Mouse (Mus musculus) E14TG2a.4 (cell line): ENCODE results near the gene Tmem206.
A peak's percentile ranks its signal among the peaks of the same experiment; 100 is the strongest.

Source experiments
- H3K27me3 ChIP-seq: 2 replicates; pipeline ENCODE4 v1.6.1; 2014; ENCODE audit warnings: low read length, control low read depth; ENCODE audit not compliant: insufficient read depth
- H3K36me3 ChIP-seq: 2 replicates; pipeline ENCODE4 v1.6.1; 2014; ENCODE audit warnings: low read length, control low read depth; ENCODE audit not compliant: insufficient read depth
- H3K4me1 ChIP-seq: replicated peaks from 2 replicates; pipeline ENCODE4 v1.6.1; 2014; ENCODE audit warnings: low read depth, low read length, control low read depth
- H3K4me3 ChIP-seq: replicated peaks from 2 replicates; pipeline ENCODE4 v1.5.1; 2014; ENCODE audit warnings: mild to moderate bottlenecking, low read length
- H3K9me3 ChIP-seq: 2 replicates; pipeline ENCODE4 v1.6.1; 2014; ENCODE audit warnings: low read length, control low read depth
- CTCF ChIP-seq: conservative IDR thresholded peaks from 2 replicates; pipeline ENCODE4 v1.5.1; 2014; ENCODE audit warnings: low read length
- NANOG ChIP-seq: IDR thresholded peaks from 2 replicates; pipeline ENCODE4 v1.6.1; 2014; ENCODE audit warnings: borderline replicate concordance, low read length, mixed read lengths
- POU5F1 ChIP-seq: IDR thresholded peaks from 2 replicates; pipeline ENCODE4 v1.6.1; 2014; ENCODE audit warnings: low read length, borderline replicate concordance

Tmem206 gene

GRCm38 (mm10) chr1:191394126-191394525, 68.4 kb downstream of the Tmem206 start:
- Histone ChIP-seq H3K36me3 (no peaks in the 10 kb centered on the region), H3K4me3 (no peak overlapping the region; the same call in 1 of the 2 replicates), H3K9me3 (no peaks in the 10 kb centered on the region), H3K27me3 (no peaks in the 10 kb centered on the region), H3K4me1 (peaks cover 44% of the 10 kb centered on the region)
- TF ChIP-seq NANOG (no peak), CTCF (no peak), POU5F1 (no peak)

GRCm38 (mm10) chr1:191395200-191395599, 69.5 kb downstream of the Tmem206 start:
- H3K9me3 ChIP-seq: no peaks in the 10 kb centered on the region
- peak overlapping the region; percentile 93 for H3K4me3 ChIP-seq

GRCm38 (mm10) chr1:191395871-191396433, 70.2 kb downstream of the Tmem206 start:
- Histone ChIP-seq H3K9me3 (no peaks in the 10 kb centered on the region), H3K4me3 (peak overlapping the region; percentile 93), H3K36me3 (no peaks in the 10 kb centered on the region), H3K4me1 (peaks cover 44% of the 10 kb centered on the region), H3K27me3 (no peaks in the 10 kb centered on the region)
- TF ChIP-seq POU5F1 (no peak), CTCF (no peak)

More at GRCm38 (mm10) chr1:191395200-191395599, 69.5 kb downstream of the Tmem206 start:
- Histone ChIP-seq H3K27me3 (no peaks in the 10 kb centered on the region), H3K36me3 (no peaks in the 10 kb centered on the region), H3K4me1 (peaks cover 44% of the 10 kb centered on the region)
- TF ChIP-seq POU5F1: no peak
- no peak for TF ChIP-seq NANOG
- no peak for TF ChIP-seq CTCF

- Histone ChIP-seq H3K9me3 (no peaks in the 10 kb centered on the region), H3K4me3 (peak overlapping the region; percentile 93), H3K36me3 (no peaks in the 10 kb centered on the region), H3K4me1 (peaks cover 39% of the 10 kb centered on the region), H3K27me3 (no peaks in the 10 kb centered on the region)
- no peak for TF ChIP-seq CTCF
- no peak for TF ChIP-seq NANOG
- TF ChIP-seq POU5F1: no peak
Observed at GRCm38 (mm10) chr1:191396446-191396845, 70.7 kb downstream of the Tmem206 start.

GRCm38 (mm10) chr1:191396897-191397849, 71.5 kb downstream of the Tmem206 start:
- no peaks in the 10 kb centered on the region for H3K36me3 ChIP-seq
- H3K27me3 ChIP-seq: no peaks in the 10 kb centered on the region
- H3K9me3 ChIP-seq: no peaks in the 10 kb centered on the region
- TF ChIP-seq NANOG (no peak), POU5F1 (no peak), CTCF (no peak)
- peaks cover 33% of the 10 kb centered on the region for H3K4me1 ChIP-seq
- H3K4me3 ChIP-seq: peak overlapping the region; percentile 93
